Mouse (Mus musculus): ENCODE measurements around the gene Rnf225.
A peak's percentile ranks its signal among the peaks of the same experiment; 100 is the strongest.

The Rnf225 gene

DNA sequence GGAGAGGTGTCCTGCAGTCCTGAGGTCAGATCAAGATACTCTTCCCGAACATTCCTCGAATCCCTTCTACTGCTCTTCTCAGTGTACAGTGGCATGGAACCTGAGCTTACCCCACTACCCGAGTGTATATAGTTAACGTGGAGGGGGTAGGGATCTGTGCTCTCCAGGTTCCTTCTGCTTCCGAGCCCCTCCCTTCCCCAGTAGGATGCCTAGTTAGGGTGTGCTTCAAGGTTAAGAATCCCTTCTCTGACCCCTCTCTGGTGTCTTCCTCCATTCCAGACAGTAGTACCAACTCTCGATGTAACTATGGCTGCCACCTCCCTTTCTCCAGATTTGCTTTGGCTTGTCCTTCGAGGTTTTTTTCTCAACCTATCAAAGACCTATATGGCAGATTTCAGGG is 53.1 kb downstream of the Rnf225 start:
- peak; percentile 56 for DNase-seq (ENCODE audit: low read depth, low spot score)

Data from ZHBTc4 (cell line).